Mouse (Mus musculus) myocyte (in vitro differentiated cells): ENCODE data around the gene Ttc21b. TPM values are rescaled to one million over a fixed set of nuclear protein-coding genes. Genes with fewer than 3 reads are reported as not detected.

Experiments
- H3K27me3 ChIP-seq: one replicate; pipeline ENCODE4 v1.6.1; 2011; ENCODE audit not compliant: control insufficient read depth, insufficient read depth, insufficient read length
- H3K36me3 ChIP-seq: one replicate; pipeline ENCODE4 v1.6.1; 2011; ENCODE audit not compliant: control insufficient read depth, insufficient read depth
- H3K4me2 ChIP-seq: one replicate; pipeline ENCODE4 v1.6.1; 2011; ENCODE audit warnings: low read depth, control low read depth
- H3K4me3 ChIP-seq: one replicate; pipeline ENCODE4 v1.5.1; 2011; ENCODE audit warnings: mild to moderate bottlenecking, control low read depth, moderate library complexity
- H3K79me2 ChIP-seq: one replicate; pipeline ENCODE4 v1.6.1; 2011; ENCODE audit not compliant: control insufficient read depth, insufficient read depth
- H3ac ChIP-seq: one replicate; pipeline ENCODE4 v1.6.1; 2011; ENCODE audit not compliant: control insufficient read depth, insufficient read length
- CEBPB ChIP-seq: IDR thresholded peaks from 2 replicates; pipeline ENCODE4 v1.6.1; 2011; ENCODE audit warnings: mild to moderate bottlenecking, moderate library complexity; ENCODE audit not compliant: poor library complexity, insufficient read depth, severe bottlenecking
- E2F4 ChIP-seq: IDR thresholded peaks from one replicate; pipeline ENCODE4 v1.6.1; 2011; ENCODE audit warnings: mild to moderate bottlenecking, control low read depth, moderate library complexity; ENCODE audit not compliant: insufficient read depth
- MAX ChIP-seq: IDR thresholded peaks from one replicate; pipeline ENCODE4 v1.6.1; 2011; ENCODE audit warnings: low read depth, mild to moderate bottlenecking, control low read depth
- MYOD1 ChIP-seq, 3 experiments: IDR thresholded peaks; one replicate each; pipeline ENCODE4 v1.6.1; 2011; ENCODE audit warnings: control low read depth in 2 of 3, low read depth in 2 of 3, mild to moderate bottlenecking in 2 of 3, moderate library complexity in 1 of 3; ENCODE audit not compliant: insufficient read length in 2 of 3, control insufficient read depth in 1 of 3
- MYOG ChIP-seq, 3 experiments: IDR thresholded peaks; one replicate each; pipeline ENCODE4 v1.6.1; 2011; ENCODE audit warnings: control low read depth in 2 of 3, low read depth in 2 of 3, mild to moderate bottlenecking in 2 of 3; ENCODE audit not compliant: insufficient read length in 2 of 3, control insufficient read depth in 1 of 3, insufficient read depth in 1 of 3
- POLR2A ChIP-seq: IDR thresholded peaks from one replicate; pipeline ENCODE4 v1.6.1; 2011; ENCODE audit warnings: low read depth, mild to moderate bottlenecking, control low read depth, moderate library complexity; ENCODE audit not compliant: insufficient read length
- POLR2AphosphoS2 ChIP-seq: IDR thresholded peaks from one replicate; pipeline ENCODE4 v1.6.1; 2011; ENCODE audit warnings: low read depth, control low read depth; ENCODE audit not compliant: insufficient read length
- REST ChIP-seq: IDR thresholded peaks from one replicate; pipeline ENCODE4 v1.6.1; 2011; ENCODE audit warnings: mild to moderate bottlenecking, control low read depth, moderate library complexity; ENCODE audit not compliant: insufficient read depth, insufficient read length
- SRF ChIP-seq: IDR thresholded peaks from one replicate; pipeline ENCODE4 v1.6.1; 2011; ENCODE audit warnings: low read depth; ENCODE audit not compliant: control insufficient read depth, insufficient read length
- TCF12 ChIP-seq: IDR thresholded peaks from one replicate; pipeline ENCODE4 v1.6.1; 2011; ENCODE audit warnings: mild to moderate bottlenecking, control low read depth; ENCODE audit not compliant: poor library complexity, insufficient read depth, severe bottlenecking
- TCF3 ChIP-seq: IDR thresholded peaks from one replicate; pipeline ENCODE4 v1.6.1; 2011; ENCODE audit warnings: low read depth, control low read depth; ENCODE audit not compliant: insufficient read length
- USF1 ChIP-seq: IDR thresholded peaks from one replicate; pipeline ENCODE4 v1.6.1; 2011; ENCODE audit warnings: low read depth, mild to moderate bottlenecking, control low read depth, moderate library complexity
- polyA plus RNA-seq: library from polyadenylated mRNA; unstranded; fragments of >200 nt; fragmentation: generic; extraction: Trizol; gene quantifications from one replicate; pipeline ENCODE4 v1.2.1, GENCODE M21; 2012; ENCODE audit warnings: missing spikeins

Gene Ttc21b
- polyA plus RNA-seq, 1 experiment = 3.3 TPM

DNA sequence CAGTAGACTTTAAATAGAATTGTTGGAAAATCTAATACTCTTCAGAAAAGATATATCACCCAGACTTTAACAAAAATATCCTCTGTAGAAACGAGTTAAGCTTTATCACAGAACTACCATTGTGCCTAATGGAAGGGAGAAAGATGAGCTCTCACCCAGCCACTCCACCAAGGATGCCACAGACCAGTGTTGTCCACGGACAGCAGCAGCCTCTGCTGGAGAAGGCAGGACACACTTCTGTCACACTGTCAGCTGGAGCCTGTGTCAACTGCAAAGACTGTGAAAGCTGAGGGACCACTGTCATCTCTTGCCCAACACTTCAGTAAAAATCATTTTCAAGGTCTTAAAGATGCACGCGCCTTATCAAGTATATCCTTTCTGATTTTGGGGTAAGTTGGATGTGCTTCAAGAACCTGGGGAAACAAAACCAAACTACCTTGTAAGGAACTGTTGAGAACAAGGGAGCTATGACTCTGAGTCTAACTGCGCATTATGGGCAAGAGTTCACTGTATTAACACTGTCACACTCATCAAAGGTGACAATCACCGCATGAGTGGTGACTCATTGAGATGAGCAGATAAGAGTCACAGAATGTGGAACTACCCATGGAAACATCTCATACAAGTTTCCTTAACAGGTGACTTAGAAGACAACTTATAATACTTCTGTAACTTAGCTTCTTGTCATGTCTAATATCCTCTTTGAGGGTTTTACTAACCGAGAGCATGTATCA, 71.8 kb downstream of the Ttc21b start:
- no peaks in the 10 kb centered on the region for H3K79me2 ChIP-seq
- no peak for TF ChIP-seq MYOD1 (IDR thresholded peaks at IDR 0.05; ENCODE audit: control insufficient read depth in 1 of 3, insufficient read length in 2 of 3, low read depth in 2 of 3)

DNA sequence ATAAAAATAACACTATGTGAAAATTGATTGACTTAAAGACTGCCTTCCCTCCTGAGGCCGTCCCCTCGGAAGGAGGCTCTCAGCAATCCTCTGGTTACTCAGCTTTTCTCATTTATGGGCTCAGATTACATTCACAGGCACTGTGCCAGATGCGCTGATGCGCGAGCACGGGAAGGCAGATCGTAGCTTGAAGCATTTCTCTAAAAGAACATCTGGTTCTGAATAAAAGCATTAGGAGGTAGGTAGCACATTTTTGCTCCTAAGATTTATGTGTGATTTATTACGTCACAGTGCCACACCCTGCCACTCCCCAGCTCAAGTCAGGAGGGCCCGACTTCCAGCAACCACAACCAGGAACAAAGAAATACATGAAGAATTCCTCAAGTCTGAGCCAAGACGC, 76.1 kb downstream of the Ttc21b start:
- TF ChIP-seq POLR2A (no peak), SRF (no peak), TCF3 (no peak), MYOG (IDR thresholded peaks at IDR 0.05; ENCODE audit: control insufficient read depth in 1 of 3, insufficient read depth in 1 of 3, insufficient read length in 2 of 3, low read depth in 2 of 3) (no peak), TCF12 (no peak)
- Histone ChIP-seq H3ac (no peak overlapping the region), H3K27me3 (no peaks in the 10 kb centered on the region), H3K4me3 (no peak overlapping the region), H3K79me2 (no peaks in the 10 kb centered on the region), H3K36me3 (no peaks in the 10 kb centered on the region), H3K4me2 (peak overlapping the region; percentile 46)

More for the DNA sequence above, 71.8 kb downstream of the Ttc21b start:
- no peaks in the 10 kb centered on the region for H3K36me3 ChIP-seq
- no peaks in the 10 kb centered on the region for H3K27me3 ChIP-seq
- no peak overlapping the region for H3K4me2 ChIP-seq
- H3K4me3 ChIP-seq = no peak overlapping the region
- no peak overlapping the region for H3ac ChIP-seq

DNA sequence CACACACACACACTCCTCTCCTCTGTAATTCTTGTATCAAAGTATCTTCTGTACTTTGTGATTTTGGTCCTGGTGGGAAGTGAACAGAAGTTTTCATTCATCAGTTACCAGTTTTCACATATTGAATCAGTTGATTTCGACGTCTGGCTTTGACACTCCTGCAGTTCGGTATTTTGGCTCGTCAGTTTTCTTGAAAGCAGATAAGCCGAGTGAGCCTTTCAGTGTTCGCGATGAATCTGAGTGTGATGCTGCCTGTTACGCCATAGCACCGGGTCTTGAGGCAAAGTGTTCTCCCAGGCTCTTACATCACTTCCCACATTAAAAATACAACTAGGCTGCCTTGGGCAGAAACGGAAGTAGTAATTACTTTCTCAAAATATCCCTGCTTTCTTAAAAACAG, 76.6 kb downstream of the Ttc21b start:
- no peak overlapping the region for H3ac ChIP-seq
- peak overlapping the region; percentile 46 for H3K4me2 ChIP-seq
- no peak for TF ChIP-seq POLR2AphosphoS2
- TF ChIP-seq TCF12 = no peak
- no peak for TF ChIP-seq CEBPB
- TF ChIP-seq E2F4 = no peak
- TF ChIP-seq USF1 = no peak
- no peak for TF ChIP-seq MYOD1 (IDR thresholded peaks at IDR 0.05; ENCODE audit: control insufficient read depth in 1 of 3, insufficient read length in 2 of 3, low read depth in 2 of 3)
- no peak for TF ChIP-seq REST
- TF ChIP-seq TCF3 = no peak
- no peak for TF ChIP-seq MAX
- H3K4me3 ChIP-seq = no peak overlapping the region
- no peaks in the 10 kb centered on the region for H3K36me3 ChIP-seq
- no peaks in the 10 kb centered on the region for H3K27me3 ChIP-seq
- no peaks in the 10 kb centered on the region for H3K79me2 ChIP-seq

DNA sequence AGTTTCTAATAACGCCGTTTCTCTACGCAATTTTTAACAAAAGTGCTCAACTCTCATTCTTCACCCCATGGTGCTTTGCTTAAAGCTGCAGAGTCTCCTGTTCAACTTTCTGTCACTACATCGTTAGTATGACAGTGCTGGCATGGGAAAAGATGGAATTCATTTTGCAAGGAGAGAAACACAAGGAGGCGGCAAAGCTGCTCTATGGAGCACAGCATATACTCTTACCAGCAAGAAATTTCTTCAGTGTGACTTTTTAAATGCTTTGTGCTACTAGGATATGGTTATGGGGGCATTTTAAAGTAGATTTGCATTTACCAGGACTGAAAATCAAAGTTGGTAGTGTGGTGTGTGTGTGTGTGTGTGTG, 77.6 kb downstream of the Ttc21b start:
- Histone ChIP-seq H3K4me3 (no peak overlapping the region), H3K4me2 (no peak overlapping the region), H3K36me3 (no peaks in the 10 kb centered on the region), H3K79me2 (no peaks in the 10 kb centered on the region), H3ac (no peak overlapping the region), H3K27me3 (no peaks in the 10 kb centered on the region)
- TF ChIP-seq TCF3 (no peak), POLR2A (no peak), MAX (no peak), E2F4 (no peak), POLR2AphosphoS2 (no peak), MYOD1 (IDR thresholded peaks at IDR 0.05; ENCODE audit: control insufficient read depth in 1 of 3, insufficient read length in 2 of 3, low read depth in 2 of 3) (no peak), USF1 (no peak), TCF12 (no peak), SRF (no peak), REST (no peak), CEBPB (no peak)

DNA sequence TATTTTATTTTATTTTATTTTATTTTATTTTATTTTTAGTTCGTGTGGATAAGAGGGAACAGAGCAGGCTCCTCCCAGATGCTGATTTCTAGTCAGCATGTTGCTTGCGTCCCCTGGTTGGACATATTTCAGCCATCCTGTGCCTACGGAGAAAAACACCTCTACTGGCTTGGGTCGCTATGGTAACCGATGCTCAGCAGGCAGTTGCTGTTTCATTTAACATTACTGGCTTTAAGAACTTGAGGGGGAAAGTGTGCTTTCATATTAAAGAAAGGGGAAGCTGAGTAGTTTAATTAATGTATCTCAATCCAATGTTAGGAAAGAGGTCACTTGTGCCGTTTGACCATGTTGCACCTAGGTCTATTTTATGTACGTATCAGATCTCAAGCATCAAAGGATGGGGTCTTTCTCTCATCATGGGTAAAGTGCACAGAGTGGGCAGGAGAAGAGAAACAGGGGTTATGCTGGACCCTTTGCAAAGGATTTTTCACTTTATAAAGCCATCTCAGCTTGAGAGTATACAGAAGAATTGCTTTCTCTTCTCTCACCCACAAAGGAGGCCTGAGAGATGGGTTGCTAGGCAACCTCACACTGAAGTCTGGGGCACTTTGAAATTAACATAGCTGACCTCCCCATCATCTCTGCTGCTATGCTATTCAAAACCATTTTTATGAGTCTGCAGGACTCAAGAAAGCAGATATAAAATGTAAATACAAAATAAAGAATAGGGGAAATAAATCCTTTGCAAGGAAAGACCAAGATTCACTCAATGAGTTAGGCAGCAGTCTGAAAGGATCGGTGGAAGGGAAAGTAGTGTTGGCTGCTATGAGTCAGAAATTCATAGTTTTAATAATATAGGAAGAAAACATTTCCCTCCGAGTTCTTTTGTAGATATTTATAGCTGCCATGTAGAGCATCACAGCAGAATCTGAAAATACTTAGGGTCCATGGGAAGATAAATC, 78.2 kb downstream of the Ttc21b start:
- Histone ChIP-seq H3K4me2 (no peak overlapping the region), H3ac (no peak overlapping the region)

More for the DNA sequence above, 78.2 kb downstream of the Ttc21b start:
- H3K4me3 ChIP-seq = no peak overlapping the region
- H3K36me3 ChIP-seq = no peaks in the 10 kb centered on the region
- H3K79me2 ChIP-seq = no peaks in the 10 kb centered on the region
- H3K27me3 ChIP-seq = no peaks in the 10 kb centered on the region
- TF ChIP-seq POLR2AphosphoS2 = no peak
- no peak for TF ChIP-seq E2F4
- no peak for TF ChIP-seq MYOG (IDR thresholded peaks at IDR 0.05; ENCODE audit: control insufficient read depth in 1 of 3, insufficient read depth in 1 of 3, insufficient read length in 2 of 3, low read depth in 2 of 3)
- no peak for TF ChIP-seq SRF
- no peak for TF ChIP-seq TCF3
- no peak for TF ChIP-seq TCF12
- TF ChIP-seq MYOD1 (IDR thresholded peaks at IDR 0.05; ENCODE audit: control insufficient read depth in 1 of 3, insufficient read length in 2 of 3, low read depth in 2 of 3) = no peak
- no peak for TF ChIP-seq CEBPB
- no peak for TF ChIP-seq POLR2A
- no peak for TF ChIP-seq USF1
- TF ChIP-seq MAX = no peak
- TF ChIP-seq REST = no peak
